Mouse (Mus musculus): ENCODE data around the gene Fads6. TPM values are rescaled to one million over a fixed set of nuclear protein-coding genes. Genes with fewer than 3 reads are reported as not detected.
A peak's percentile ranks its signal among the peaks of the same experiment; 100 is the strongest.

Fads6 gene
- polyA plus RNA-seq, 1 experiment, result not detected

DNA sequence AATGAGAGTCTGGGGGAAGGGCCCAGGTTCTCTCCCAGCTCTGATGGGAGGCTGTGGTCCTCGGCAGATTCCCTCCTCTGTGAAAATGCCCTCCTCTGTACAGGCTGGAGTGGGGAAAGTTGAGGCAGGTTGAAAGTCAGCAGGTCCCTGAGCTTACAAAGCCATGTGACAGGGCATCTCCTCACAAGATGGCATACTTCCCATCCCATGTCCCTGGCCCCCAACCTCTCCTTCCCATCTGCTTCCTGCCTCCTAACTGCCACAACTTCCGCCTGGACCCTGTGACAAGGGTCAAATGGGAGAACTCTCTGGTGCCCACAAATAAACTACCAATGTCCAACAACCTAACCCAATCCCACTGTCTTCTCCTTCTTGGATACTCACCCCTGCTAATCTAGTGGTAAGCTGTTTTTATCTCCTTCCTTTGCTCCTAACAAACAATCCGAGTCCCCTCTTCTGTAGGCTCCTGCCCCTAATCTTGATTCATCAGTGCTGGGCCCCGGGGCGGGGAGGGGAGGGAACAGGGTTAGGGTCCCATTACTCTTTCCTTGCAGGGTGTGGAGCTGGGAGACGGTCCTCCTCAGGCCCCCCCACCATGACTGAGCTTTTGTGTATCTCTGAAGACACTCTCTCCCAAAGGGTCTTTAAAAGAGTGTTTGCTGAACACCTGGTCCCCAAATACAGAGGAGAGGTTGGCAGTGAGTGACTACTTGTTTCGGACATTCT, 33.2 kb downstream of the Fads6 start:
- no peak for TF ChIP-seq CTCF (IDR thresholded peaks at IDR 0.05; ENCODE audit: borderline replicate concordance, insufficient read depth, low read length)
- Histone ChIP-seq H3K4me3 (ENCODE audit: insufficient read depth, low read length) (no peak overlapping the region), H3K27ac (ENCODE audit: insufficient read depth, low read length) (no peak overlapping the region), H3K4me1 (ENCODE audit: control insufficient read depth, insufficient read depth, low read length) (no peaks in the 10 kb centered on the region)

DNA sequence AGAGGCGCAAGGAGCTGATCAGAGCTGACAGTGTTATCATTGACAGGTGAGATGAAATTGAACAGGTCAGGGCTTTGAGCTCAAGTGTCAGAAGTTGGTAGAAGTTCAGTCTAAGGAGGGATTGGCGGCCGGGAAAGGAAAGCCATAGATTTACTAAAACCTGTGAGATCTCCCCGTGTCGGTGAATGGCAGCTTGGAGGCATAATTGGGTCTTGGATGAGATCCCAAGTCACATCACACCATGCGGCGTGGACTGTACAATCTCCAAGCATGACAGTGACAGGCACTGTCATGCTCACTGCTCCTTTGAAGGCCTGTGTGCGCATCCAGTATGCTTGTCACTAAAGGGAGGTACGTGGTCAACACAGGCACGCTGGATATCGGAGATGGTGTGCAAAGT, 34.5 kb downstream of the Fads6 start:
- H3K27ac ChIP-seq (ENCODE audit: insufficient read depth, low read length), result no peak overlapping the region
- TF ChIP-seq POLR2A (IDR thresholded peaks at IDR 0.05; ENCODE audit: low read depth, low read length) (no peak), CTCF (IDR thresholded peaks at IDR 0.05; ENCODE audit: borderline replicate concordance, insufficient read depth, low read length) (no peak)
- H3K4me1 ChIP-seq (ENCODE audit: control insufficient read depth, insufficient read depth, low read length), result no peaks in the 10 kb centered on the region
- no peak overlapping the region for H3K4me3 ChIP-seq (ENCODE audit: insufficient read depth, low read length)

DNA sequence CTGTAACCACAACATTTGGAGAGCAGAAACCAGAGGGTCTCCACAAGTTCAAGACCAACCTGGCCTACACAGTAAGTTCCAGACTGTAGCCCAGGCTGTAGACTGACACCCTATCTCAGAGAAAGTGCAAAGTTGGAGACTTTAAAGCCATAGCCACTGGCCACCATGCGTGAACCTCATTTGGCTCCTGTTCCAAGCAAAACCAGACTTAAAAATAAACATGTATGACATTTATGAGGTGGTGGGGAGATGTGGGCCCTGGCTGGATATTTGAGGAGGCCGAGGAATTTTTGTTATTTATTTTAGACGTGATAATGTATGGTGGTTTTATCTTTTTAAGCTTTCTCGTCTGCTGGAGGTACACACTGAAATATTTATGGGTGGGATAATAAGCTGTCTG, 38.3 kb downstream of the Fads6 start:
- H3K4me3 ChIP-seq (ENCODE audit: insufficient read depth, low read length), result no peak overlapping the region
- TF ChIP-seq POLR2A (IDR thresholded peaks at IDR 0.05; ENCODE audit: low read depth, low read length) (no peak), CTCF (IDR thresholded peaks at IDR 0.05; ENCODE audit: borderline replicate concordance, insufficient read depth, low read length) (no peak)
- no peak overlapping the region for H3K27ac ChIP-seq (ENCODE audit: insufficient read depth, low read length)

DNA sequence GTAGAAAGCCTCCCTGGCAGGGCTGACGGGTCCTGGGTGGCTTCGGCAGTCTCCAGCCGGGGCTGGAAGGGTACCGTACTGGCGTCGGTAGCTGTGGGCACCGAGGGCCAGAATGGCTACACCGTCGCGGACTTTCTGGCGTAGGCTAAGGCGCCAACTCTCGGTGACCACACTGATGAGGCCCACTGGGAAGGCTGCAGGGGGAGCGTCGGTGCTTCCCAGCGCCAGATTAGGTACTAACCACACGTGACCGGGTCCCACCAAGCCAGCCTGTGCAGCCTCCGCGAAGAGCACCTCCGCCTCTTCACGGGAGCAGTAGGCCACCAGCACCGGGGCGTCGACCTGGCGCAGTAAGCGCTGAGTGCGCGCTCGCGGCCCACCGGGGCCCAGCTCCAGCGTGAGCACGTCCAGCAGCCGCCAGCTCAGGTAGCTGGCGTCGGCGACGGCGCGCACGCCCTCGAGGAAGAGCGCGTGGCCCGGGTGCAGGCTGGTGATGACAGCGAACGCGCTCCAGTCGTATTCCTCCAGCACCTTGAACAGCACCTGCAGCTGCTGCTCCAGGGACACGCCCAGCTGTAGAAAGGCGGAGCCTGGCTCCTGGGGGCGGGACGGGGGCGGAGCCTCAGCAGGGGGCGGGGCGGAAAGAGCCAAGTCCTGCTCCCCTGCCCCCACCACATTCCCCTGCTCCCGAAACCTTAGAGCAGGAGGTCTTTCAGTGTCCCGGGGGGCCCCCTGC, 39.5 kb downstream of the Fads6 start:
- H3K4me3 ChIP-seq (ENCODE audit: insufficient read depth, low read length), result no peak overlapping the region
- H3K27ac ChIP-seq (ENCODE audit: insufficient read depth, low read length), result no peak overlapping the region
- H3K4me1 ChIP-seq (ENCODE audit: control insufficient read depth, insufficient read depth, low read length), result no peaks in the 10 kb centered on the region
- TF ChIP-seq CTCF (IDR thresholded peaks at IDR 0.05; ENCODE audit: borderline replicate concordance, insufficient read depth, low read length) (no peak), POLR2A (IDR thresholded peaks at IDR 0.05; ENCODE audit: low read depth, low read length) (no peak)

More for the DNA sequence above, 38.3 kb downstream of the Fads6 start:
- no peaks in the 10 kb centered on the region for H3K4me1 ChIP-seq (ENCODE audit: control insufficient read depth, insufficient read depth, low read length)

DNA sequence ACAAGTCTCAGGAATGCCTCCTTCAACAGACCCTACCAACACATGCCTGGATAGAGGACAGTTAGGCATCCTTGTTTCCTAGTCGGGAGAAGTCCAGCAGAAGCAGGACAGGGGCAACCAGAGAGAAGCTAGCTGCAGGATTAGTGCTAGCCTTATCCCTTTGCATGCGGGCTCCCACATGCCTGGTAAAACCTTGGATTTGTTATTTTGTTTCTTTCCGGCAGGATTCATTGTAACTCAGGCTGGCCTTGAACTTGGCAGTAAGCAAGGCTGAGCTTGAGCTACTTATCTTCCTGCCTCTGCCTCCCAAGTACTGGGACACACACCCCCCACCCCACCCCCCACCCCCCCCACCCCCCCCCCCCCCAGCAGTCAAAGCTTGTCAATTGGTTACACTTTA, 46.2 kb downstream of the Fads6 start:
- no peak overlapping the region for H3K27ac ChIP-seq (ENCODE audit: insufficient read depth, low read length)
- H3K4me3 ChIP-seq (ENCODE audit: insufficient read depth, low read length), result no peak overlapping the region
- no peaks in the 10 kb centered on the region for H3K4me1 ChIP-seq (ENCODE audit: control insufficient read depth, insufficient read depth, low read length)
- TF ChIP-seq CTCF (IDR thresholded peaks at IDR 0.05; ENCODE audit: borderline replicate concordance, insufficient read depth, low read length), result no peak
- no peak for TF ChIP-seq POLR2A (IDR thresholded peaks at IDR 0.05; ENCODE audit: low read depth, low read length)

DNA sequence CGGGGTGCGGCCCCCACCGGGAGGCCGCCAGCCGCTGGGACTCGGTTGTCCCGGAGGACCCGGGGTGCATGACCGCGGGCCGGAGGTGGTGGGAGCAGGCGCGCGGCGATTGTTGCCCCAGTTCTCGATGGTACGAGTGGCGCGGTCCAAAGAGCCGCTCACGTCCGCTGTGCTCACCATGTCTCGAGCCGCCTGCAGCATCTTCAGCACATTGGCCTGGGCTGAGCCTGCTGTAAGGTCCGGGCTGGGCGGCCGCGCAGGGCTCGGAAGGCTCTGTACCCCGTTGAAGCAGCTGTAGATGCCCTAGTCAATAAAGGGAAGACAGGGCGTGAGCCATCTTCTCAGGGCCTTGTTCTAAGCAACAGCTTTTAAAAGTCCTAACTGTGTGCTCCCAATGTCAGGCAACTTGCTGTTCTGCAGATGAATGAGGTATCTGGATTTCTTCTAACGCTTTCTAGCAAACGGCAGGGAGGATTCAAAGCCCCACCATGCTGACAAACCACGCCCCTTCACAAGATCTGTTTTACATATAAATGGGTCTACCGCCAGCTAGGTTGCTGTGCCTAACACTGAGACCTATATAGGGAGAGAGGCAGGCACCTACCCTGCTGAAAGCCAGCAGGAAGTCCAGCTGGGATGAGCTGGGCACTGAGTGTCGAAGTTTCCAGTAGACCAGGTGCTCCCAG, 46.9 kb downstream of the Fads6 start:
- 0 out of 2 replicates have a peak overlapping the region, but pooled peaks have one; percentile 3 for H3K4me3 ChIP-seq (ENCODE audit: insufficient read depth, low read length)
- no peaks in the 10 kb centered on the region for H3K4me1 ChIP-seq (ENCODE audit: control insufficient read depth, insufficient read depth, low read length)
- H3K27ac ChIP-seq (ENCODE audit: insufficient read depth, low read length), result no peak overlapping the region
- TF ChIP-seq POLR2A (IDR thresholded peaks at IDR 0.05; ENCODE audit: low read depth, low read length) (no peak), CTCF (IDR thresholded peaks at IDR 0.05; ENCODE audit: borderline replicate concordance, insufficient read depth, low read length) (no peak)

DNA sequence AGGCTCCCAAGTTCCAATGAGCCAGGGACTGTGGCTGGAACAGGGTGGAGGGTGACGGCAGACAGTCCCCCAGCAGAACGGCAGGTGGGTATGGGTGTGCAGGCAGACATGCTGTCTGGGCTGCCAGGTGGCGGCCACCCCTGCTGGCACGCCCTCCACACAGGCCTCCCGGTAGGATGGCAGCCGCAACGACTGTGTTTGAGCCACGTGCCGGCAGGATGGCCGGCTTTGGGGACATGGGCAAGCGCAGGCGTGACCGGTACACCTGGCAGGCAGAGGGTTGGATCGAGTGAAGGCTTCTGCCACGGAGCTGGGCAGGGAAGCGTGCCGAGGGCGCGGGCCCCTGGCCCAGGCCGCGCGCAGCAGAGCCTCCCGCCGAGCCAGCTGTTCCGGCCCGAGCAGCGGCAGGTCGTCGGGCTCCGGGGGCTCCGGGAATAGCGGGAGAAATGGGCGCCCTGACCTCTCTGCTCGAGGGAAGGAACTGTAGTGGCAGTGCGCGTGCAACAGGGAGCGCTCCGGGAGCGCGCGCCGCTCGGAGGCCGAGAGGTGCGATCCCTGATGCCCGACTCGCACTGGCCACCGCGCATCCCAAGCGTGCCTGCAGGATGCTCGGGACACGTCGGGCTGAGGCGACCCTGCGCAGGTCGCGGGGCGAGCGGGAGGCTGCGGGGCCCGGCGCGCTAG, 47.6 kb downstream of the Fads6 start:
- Histone ChIP-seq H3K4me1 (ENCODE audit: control insufficient read depth, insufficient read depth, low read length) (no peaks in the 10 kb centered on the region), H3K27ac (ENCODE audit: insufficient read depth, low read length) (no peak overlapping the region), H3K4me3 (ENCODE audit: insufficient read depth, low read length) (0 out of 2 replicates have a peak overlapping the region, but pooled peaks have one; percentile 3)
- no peak for TF ChIP-seq CTCF (IDR thresholded peaks at IDR 0.05; ENCODE audit: borderline replicate concordance, insufficient read depth, low read length)
- TF ChIP-seq POLR2A (IDR thresholded peaks at IDR 0.05; ENCODE audit: low read depth, low read length), result no peak

DNA sequence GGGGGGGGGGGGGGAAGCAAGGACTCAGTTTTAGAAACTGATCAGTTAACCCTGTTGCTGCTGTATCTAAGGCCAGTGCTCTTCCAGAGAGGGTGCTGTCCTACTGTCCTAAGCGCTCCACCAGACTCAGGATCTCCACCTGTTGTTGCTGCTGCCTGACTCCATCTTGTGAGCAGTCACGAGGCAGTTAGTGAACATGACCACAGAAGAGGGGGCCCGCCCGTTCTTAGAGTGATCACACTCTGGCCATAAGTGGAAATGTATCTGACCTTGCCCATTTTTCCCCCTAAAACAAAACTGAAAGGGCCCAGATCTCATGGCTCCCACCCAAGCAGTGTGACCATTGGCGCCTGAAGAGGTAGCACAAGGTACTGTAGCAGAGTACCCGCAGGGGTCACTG, 49.5 kb downstream of the Fads6 start:
- TF ChIP-seq CTCF (IDR thresholded peaks at IDR 0.05; ENCODE audit: borderline replicate concordance, insufficient read depth, low read length), result no peak
- no peak for TF ChIP-seq POLR2A (IDR thresholded peaks at IDR 0.05; ENCODE audit: low read depth, low read length)
- Histone ChIP-seq H3K4me1 (ENCODE audit: control insufficient read depth, insufficient read depth, low read length) (no peaks in the 10 kb centered on the region), H3K4me3 (ENCODE audit: insufficient read depth, low read length) (no peak overlapping the region), H3K27ac (ENCODE audit: insufficient read depth, low read length) (no peak overlapping the region)

DNA sequence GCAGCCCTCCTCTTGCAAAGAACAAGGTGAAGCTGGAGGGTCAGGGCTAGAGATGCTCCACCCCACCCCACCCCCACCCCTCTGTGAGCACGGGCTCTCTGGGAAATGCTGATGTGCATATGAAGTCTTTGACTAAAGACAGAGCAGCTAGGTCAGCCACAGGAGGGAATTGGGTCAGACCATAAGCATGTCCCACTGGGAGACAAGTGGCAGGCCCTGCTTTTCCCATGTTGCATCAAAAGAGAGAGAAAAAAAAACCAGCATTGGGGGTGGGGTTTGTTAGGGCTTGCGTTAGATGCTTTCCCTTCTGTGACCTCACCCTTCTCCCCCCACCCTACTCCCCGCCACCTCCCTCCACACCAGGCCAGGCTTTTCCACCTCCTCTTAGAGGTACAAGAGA, 50.2 kb downstream of the Fads6 start:
- TF ChIP-seq POLR2A (IDR thresholded peaks at IDR 0.05; ENCODE audit: low read depth, low read length) (no peak), CTCF (IDR thresholded peaks at IDR 0.05; ENCODE audit: borderline replicate concordance, insufficient read depth, low read length) (no peak)
- Histone ChIP-seq H3K27ac (ENCODE audit: insufficient read depth, low read length) (no peak overlapping the region), H3K4me1 (ENCODE audit: control insufficient read depth, insufficient read depth, low read length) (no peaks in the 10 kb centered on the region), H3K4me3 (ENCODE audit: insufficient read depth, low read length) (no peak overlapping the region)

All from embryonic fibroblast, embryonic 13.5 days (primary cell).